Mouse (Mus musculus): ENCODE data around the gene Nupr1.
A peak's percentile ranks its signal among the peaks of the same experiment; 100 is the strongest.

Nupr1 gene

GRCm38 (mm10) chr7:126594862-126595561 lies 35.6 kb downstream of the Nupr1 start, which contains the start of gene Il27:
Gene Il27 (minus strand): TSS chr7:126594941.
- DNase-seq = no peak

GRCm38 (mm10) chr7:126587779-126588178 lies 42.9 kb downstream of the Nupr1 start:
- peak; percentile 33 for DNase-seq

- no peak for DNase-seq
Observed at GRCm38 (mm10) chr7:126586839-126587238, 43.8 kb downstream of the Nupr1 start.

GRCm38 (mm10) chr7:126585717-126586116 lies 44.9 kb downstream of the Nupr1 start, which contains the start of gene Cln3:
Gene Cln3 (minus strand): TSS chr7:126585817.
- no peak for DNase-seq

- no peak for DNase-seq
Observed at GRCm38 (mm10) chr7:126584506-126584977, 46.1 kb downstream of the Nupr1 start, which contains the start of gene Apobr. Gene Apobr (plus strand): TSS chr7:126584942.

GRCm38 (mm10) chr7:126583761-126584160 lies 46.9 kb downstream of the Nupr1 start:
- no peak for DNase-seq

- peak; percentile 85 for DNase-seq
Observed at GRCm38 (mm10) chr7:126583251-126583709, 47.4 kb downstream of the Nupr1 start.

GRCm38 (mm10) chr7:126582759-126583158 lies 47.9 kb downstream of the Nupr1 start:
- peak; percentile 31 for DNase-seq

GRCm38 (mm10) chr7:126581661-126582060 lies 49.0 kb downstream of the Nupr1 start:
- DNase-seq = no peak

GRCm38 (mm10) chr7:126579172-126579571 lies 51.5 kb downstream of the Nupr1 start:
- no peak for DNase-seq

GRCm38 (mm10) chr7:126576946-126577345 lies 53.7 kb downstream of the Nupr1 start:
- no peak for DNase-seq
